Mouse (Mus musculus) NIH3T3 (cell line): ENCODE measurements around the gene 4930558C23Rik.
"Not testable (repeated sequence)": the region's sequence is repeated elsewhere in the genome, so short reads cannot be mapped to it uniquely, and the experiment has no call there.

Experiments used
- DNase-seq: peaks from one replicate; pipeline ENCODE4 v3.0.0-alpha.2; 2012; ENCODE audit warnings: low read depth

4930558C23Rik gene

DNA sequence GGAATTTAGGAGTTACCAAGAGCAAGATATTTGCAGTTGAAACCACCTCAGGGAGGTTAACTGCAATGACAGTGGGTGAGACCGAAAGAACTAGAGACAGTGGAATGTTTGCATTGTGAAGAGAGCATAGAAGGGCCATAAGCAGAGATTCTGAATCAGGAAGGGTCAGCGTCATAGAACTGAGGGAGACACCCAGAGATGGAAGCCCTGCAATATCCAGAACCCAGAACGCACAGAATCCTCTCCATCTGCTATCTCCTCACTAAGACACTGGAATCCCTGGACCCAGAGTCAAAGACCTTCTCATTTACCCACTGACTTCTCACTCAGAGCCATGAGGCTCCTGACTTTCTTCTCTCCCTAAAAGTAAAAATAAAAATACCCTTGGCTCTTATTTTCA, at the start of gene 4930558C23Rik:
Gene 4930558C23Rik (minus strand): TSS at position 101 of the 400 bp plus-strand sequence.
- no peak for DNase-seq

DNA sequence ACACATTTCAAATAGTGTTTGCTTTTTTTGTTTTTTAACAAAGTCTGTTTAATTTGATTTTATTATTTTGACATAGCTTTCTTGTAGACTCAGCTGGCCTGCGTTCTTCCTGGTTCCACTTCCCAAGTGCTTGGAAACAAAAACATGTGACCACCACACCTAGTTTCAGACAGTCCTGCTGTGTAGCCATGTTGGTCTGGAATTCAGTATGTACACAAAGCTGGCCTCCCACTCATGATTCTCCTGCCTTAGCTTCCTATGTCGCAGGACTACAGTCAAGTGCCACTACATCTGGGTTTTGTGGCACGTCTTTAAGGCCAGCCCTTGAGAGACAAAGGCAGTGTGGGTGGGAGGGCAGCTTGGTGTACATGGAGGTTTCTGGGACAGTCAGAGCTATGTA, 48.3 kb upstream of the 4930558C23Rik start:
- no peak for DNase-seq

GRCm38 (mm10) chr3:95450408-95450807, 47.8 kb upstream of the 4930558C23Rik start:
- DNase-seq = peak; percentile 83

GRCm38 (mm10) chr3:95445311-95445710, 42.7 kb upstream of the 4930558C23Rik start:
- DNase-seq = no peak

DNA sequence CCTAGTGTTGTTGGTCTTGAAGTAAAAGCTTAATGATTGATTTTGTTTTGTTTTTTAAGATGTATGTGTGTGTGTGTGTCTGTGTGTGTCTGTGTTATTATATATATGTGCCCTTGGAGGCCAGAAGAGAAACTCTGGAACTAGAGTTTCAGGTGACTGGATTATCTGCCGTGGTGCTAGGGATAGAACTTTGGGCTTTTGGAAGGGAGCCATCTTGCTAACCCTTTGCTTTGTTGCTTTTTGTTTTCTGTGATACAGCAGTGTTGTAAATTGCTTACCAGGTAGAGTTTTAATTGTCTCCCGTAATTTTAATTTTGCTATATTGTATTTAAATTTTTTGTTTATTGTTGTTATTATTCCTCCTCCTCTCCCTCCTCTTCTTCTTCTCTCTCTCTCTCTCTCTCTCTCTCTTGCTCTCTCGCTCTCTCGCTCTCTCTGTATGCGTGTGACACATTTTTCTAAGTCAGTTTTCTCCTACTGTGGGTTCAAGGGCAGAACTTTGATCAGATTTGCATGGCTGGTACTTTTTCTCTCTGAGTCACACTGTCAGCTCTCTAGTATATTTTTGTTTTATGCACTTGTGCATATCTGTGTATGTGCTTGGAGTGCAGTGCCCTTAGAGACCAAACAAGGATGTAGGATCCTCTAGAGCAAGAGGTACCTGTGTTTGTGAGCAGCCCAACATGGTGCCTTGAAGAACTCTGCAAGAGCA, 39.9 kb upstream of the 4930558C23Rik start:
- DNase-seq = no peak

- DNase-seq = no peak
Measured at GRCm38 (mm10) chr3:95439670-95440069, 37.0 kb upstream of the 4930558C23Rik start.

DNA sequence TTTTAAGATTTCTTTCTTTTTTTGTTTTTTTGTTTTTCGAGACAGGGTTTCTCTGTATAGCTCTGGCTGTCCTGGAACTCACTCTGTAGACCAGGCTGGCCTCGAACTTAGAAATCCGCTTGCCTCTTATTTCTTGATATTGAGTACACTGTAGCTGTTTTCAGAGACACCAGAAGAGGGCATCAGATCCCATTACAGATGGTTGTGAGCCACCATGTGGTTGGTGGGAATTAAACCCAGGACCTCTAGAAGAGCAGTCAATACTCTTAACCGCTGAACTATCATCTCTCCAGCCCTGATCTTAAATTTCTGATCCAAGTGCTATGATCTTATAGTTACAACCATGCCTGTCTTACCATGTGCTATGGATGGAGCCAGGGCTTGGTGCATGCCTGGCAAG, 36.0 kb upstream of the 4930558C23Rik start:
- not testable (repeated sequence) for DNase-seq

GRCm38 (mm10) chr3:95435561-95435960, 32.9 kb upstream of the 4930558C23Rik start:
- DNase-seq = no peak

DNA sequence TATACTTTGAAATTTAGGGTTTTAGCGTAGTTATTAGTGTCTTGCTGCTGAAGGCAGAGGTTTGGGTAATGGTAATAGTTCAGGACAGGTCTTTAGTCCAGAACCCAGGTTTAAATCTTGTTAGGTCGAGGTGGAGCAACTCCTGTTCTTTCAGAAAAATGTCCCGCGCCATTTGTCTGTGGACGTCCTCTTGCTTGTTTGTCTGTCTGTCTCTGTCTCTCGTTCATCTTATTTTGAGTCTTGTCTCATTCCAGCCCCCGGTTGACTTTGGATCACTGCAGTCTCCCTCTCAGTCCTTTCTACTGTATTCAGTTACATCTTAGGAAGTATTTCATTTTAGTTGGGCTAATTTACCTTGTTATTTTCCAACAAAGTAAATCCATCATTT, 32.3 kb upstream of the 4930558C23Rik start:
- peak; percentile 23 for DNase-seq

GRCm38 (mm10) chr3:95434136-95434982, 31.7 kb upstream of the 4930558C23Rik start, which contains the start of gene Arnt:
Arnt (plus strand) TSS chr3:95434388.
- peak; percentile 98 for DNase-seq

- DNase-seq = peak; percentile 33
Measured at GRCm38 (mm10) chr3:95433301-95433915, 30.8 kb upstream of the 4930558C23Rik start.

DNA sequence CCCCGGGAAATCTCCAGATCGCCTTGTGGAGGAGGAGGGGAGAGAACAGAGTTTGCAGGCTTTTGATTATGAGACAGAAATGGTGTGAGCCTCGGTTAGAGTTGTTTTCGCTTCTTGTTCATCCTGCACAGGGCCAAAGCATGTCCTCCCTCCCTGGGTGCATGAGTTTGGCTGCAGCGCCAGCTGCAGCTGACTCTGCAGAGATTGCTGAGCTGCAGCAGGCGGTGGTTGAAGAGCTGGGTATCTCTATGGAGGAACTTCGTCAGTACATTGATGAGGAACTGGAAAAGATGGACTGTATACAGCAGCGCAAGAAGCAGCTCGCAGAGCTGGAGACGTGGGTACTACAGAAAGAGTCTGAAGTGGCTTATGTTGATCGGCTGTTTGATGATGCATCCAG, 25.8 kb upstream of the 4930558C23Rik start:
- not testable (repeated sequence) for DNase-seq

- not testable (repeated sequence) for DNase-seq
Measured at GRCm38 (mm10) chr3:95427891-95428238, 25.2 kb upstream of the 4930558C23Rik start.

DNA sequence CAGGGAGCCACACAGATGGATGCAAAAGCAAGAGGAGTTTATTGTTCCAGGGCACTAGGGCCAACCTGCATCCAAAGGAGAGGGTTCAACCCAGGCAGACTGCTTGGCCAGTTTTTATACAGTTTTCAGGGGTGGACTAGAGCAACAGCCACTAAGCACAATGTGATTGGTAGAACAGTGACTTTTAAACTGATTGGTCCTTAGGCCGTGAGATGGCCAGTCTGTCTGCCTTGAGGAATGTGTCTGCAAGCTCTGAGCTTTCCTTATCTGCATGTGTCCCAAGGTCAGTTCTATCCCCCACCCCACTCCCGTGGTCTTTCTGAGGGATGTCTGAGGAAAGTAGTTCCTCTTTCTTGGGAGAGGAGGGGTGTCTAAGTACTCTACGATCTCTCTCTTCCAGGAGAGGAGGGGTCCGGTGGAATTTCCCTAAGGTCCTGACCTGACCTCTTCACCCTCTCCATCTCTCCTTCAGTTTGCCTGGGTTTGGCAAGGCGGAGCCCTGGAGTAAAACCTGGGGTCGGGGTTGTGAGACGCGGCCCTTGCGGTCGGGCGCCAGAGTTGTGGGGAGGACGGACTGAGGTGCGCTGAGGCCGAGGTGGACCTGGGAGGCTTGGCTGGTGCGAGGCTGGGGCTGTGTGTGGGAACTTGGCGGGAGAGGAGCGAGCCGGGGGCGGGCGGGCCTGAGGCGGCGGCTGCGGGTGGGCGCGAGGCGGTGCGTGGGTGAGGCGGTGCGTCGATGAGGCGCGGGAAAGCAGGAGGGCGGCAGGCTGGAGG, 24.7 kb upstream of the 4930558C23Rik start:
- DNase-seq = not testable (repeated sequence)

DNA sequence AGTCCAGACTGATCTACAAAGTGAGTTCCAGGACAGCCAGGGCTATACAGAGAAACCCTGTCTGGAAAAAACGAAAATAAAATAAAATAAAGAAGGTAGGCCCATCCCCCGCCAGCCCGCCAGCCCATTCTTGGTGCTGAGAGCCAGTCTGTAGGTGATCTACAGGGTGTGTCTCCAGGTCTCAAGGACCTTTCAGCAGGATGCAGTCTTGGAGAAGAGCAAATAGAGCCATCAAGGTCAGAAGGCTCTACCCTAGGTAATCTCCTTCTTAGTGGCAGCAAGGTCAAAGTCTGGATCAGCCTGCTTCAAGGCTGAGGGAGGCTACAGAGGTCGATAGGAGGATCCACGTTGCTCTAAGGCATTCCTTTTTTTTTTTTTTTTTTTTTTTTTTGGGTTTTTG, 23.8 kb upstream of the 4930558C23Rik start:
- not testable (repeated sequence) for DNase-seq

GRCm38 (mm10) chr3:95417866-95418265, 15.2 kb upstream of the 4930558C23Rik start:
- DNase-seq = no peak

DNA sequence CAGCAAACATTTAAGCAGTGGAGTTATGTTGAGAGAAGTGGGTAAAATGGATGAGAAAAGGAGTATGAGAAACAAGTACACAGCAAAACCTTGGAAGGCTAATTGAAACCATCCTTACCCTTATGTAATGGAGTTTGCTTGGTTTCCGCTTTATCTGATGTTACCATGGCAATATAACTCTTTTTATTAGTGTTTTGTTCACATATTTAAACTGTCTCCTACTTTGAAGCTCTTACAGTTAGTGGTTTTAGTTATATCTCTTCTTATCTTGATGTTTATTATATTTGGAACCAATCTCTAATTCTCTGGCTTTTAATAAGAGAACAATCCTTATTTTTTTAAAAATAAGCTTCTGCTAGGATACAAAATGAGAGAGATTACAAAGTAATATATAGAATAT, 9.6 kb upstream of the 4930558C23Rik start:
- peak; percentile 47 for DNase-seq

DNA sequence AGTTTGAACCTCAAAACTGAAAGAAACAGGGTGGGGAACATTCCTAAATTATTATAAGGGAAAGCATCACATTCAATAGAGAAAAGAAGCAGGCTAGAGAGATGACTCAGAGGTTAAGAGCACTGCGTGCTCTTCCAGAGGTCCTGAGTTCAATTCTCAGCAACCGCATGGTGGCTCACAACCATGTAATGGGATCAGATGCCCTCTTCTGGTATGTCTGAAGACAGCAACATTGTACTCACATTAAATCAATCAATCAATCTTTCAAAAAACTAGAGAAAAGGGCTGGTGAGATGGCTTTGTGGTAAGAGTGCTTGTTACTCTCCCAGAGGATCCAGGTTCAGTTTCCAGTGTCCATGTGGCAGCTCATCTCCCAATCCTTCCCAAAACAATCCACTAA, 6.2 kb upstream of the 4930558C23Rik start:
- no peak for DNase-seq

GRCm38 (mm10) chr3:95407728-95408127, 5.1 kb upstream of the 4930558C23Rik start:
- DNase-seq = peak; percentile 85

DNA sequence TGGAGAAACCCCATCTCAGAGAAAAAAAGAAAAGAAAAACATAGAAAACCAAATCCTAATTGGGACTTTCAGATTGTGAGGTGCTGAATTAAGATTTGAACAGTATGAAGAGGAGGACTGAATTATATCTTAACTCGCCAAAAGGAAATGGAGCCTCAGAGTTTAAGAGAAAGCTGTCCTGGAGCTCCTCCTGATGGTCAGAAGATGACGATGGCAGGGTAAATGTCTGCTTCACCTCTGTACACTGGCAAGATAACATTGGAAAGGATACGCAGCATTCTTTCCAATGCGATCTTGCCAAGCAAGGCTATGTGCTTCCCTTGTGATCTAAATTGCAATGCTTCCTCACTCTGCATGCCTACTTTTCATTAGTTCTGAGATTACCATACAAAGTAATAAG, 8.3 kb downstream of the 4930558C23Rik start:
- DNase-seq = peak; percentile 72

DNA sequence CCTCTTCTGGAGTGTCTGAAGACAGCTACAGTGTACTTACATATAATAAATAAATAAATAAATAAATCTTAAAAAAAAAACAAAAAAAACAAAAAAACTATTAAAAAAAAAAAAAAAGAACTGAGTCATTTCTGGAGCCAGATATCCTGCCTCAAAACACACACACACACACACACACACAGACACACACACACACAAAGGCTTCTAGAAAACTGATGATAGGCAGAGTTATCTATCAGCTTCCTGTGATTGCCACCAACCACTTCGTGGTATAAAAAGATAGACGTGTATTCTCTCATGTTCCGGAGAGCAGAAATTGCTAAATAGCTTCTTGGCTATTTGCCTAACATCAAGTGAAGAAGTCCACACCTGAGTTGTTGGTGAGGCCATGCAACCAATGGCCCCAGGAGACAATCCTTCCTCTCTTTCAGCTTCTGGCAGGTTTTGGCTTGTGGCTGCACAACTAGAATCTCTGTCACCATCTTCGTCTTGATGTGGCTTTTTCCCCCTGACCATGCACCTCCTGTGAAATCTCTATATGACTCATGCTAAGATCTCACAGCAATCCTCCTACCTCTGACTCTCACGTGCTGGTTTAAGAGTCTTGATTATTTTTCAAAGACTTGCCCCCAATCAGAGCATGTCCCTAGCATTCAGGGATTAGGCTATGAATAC, 17.1 kb downstream of the 4930558C23Rik start:
- no peak for DNase-seq
